Mouse (Mus musculus): ENCODE measurements around the gene Dusp2. TPM values are rescaled to one million over a fixed set of nuclear protein-coding genes. Genes with fewer than 3 reads are reported as not detected.

The Dusp2 gene
- polyA plus RNA-seq, 1 experiment from 2014 or later: 11.6 TPM

GRCm38 (mm10) chr2:127323667-127324066 lies 12.3 kb upstream of the Dusp2 start:
- WGBS: 64% methylated on average over 1 of the region's 1 CpGs
- H3K27me3 ChIP-seq: no peaks in the 10 kb centered on the region
- no peak overlapping the region for H3K9ac ChIP-seq
- H3K4me1 ChIP-seq (replicated peaks): 0 out of 2 replicates have a peak, but pooled peaks cover 4% of the 10 kb centered on the region
- no peak for ATAC-seq (replicated peaks; ENCODE audit: insufficient number of reproducible peaks, insufficient read depth, low FRiP score, low read depth)
- no peaks in the 10 kb centered on the region for H3K9me3 ChIP-seq (replicated peaks)
- no peak overlapping the region for H3K27ac ChIP-seq
- H3K4me2 ChIP-seq: no peak overlapping the region
- no peaks in the 10 kb centered on the region for H3K36me3 ChIP-seq
- H3K4me3 ChIP-seq: no peak overlapping the region

- no peak for ATAC-seq (replicated peaks; ENCODE audit: insufficient number of reproducible peaks, insufficient read depth, low FRiP score, low read depth)
- H3K4me2 ChIP-seq: no peak overlapping the region
- H3K36me3 ChIP-seq: no peaks in the 10 kb centered on the region
- H3K4me3 ChIP-seq: no peak overlapping the region
- peaks cover 12% of the 10 kb centered on the region for H3K4me1 ChIP-seq (replicated peaks)
- H3K9ac ChIP-seq: no peak overlapping the region
- H3K9me3 ChIP-seq (replicated peaks): no peaks in the 10 kb centered on the region
- 54% methylated on average over 7 of the region's 7 CpGs for WGBS
- H3K27me3 ChIP-seq: no peaks in the 10 kb centered on the region
- H3K27ac ChIP-seq: no peak overlapping the region
Measured at GRCm38 (mm10) chr2:127324456-127324855, 11.5 kb upstream of the Dusp2 start.

DNA sequence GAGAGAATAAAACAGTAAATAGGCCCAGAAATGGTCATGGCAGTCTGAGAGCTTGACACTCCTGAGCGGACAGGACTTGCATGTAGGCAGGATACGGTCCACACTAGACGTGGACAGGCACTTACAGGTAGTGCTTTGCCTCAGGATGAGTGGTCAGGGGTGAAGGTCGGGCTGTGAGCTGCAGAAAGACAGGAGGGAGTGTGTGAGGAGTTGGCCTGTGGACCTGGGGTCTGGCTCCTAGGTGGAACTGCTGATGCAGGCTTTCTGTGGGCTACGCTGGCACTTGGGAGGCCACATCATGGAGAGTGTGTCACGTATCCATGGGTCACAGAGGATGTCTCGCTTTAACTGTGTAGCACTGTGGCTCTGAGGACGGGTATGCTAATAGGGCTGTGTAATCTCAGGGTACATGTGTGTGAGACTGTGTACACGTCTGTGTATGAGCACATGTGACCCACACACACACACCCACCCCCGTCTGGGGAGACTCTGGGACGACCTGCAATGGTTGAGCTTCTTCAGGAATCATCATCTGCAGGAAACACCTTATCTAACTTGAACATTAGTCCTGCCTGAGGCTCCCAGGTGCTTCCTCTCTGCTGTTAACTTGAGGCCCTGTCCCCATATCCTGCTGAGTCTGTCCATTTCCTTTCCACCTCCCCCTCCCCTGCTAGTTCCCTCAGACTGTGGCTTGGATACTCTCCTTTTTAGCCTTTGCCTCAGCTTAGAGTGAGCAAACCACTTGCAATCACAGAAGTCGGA lies 7.7 kb upstream of the Dusp2 start:
- Histone ChIP-seq H3K27me3 (no peaks in the 10 kb centered on the region), H3K9me3 (replicated peaks) (no peaks in the 10 kb centered on the region), H3K4me1 (replicated peaks) (peaks cover 20% of the 10 kb centered on the region), H3K27ac (peak overlapping the region; percentile 77), H3K9ac (no peak overlapping the region), H3K36me3 (no peaks in the 10 kb centered on the region), H3K4me3 (no peak overlapping the region), H3K4me2 (no peak overlapping the region)
- ATAC-seq (replicated peaks; ENCODE audit: insufficient number of reproducible peaks, insufficient read depth, low FRiP score, low read depth): peak; percentile 67
- 68% methylated on average over 12 of the region's 12 CpGs for WGBS

GRCm38 (mm10) chr2:127332807-127333570 lies 3.0 kb upstream of the Dusp2 start:
- H3K9ac ChIP-seq: no peak overlapping the region
- H3K27ac ChIP-seq: no peak overlapping the region
- ATAC-seq (replicated peaks; ENCODE audit: insufficient number of reproducible peaks, insufficient read depth, low FRiP score, low read depth): no peak
- H3K27me3 ChIP-seq: peaks cover 14% of the 10 kb centered on the region
- H3K9me3 ChIP-seq (replicated peaks): no peaks in the 10 kb centered on the region
- no peaks in the 10 kb centered on the region for H3K36me3 ChIP-seq
- 70% methylated on average over 14 of the region's 14 CpGs for WGBS
- peaks cover 54% of the 10 kb centered on the region for H3K4me1 ChIP-seq (replicated peaks)
- H3K4me3 ChIP-seq: no peak overlapping the region
- H3K4me2 ChIP-seq: no peak overlapping the region; the same call in 1 of the 2 replicates

GRCm38 (mm10) chr2:127333945-127334603 lies 1.9 kb upstream of the Dusp2 start:
- 41% methylated on average over 5 of the region's 5 CpGs for WGBS
- H3K9me3 ChIP-seq (replicated peaks): no peaks in the 10 kb centered on the region
- H3K27ac ChIP-seq: 0 out of 2 replicates have a peak overlapping the region, but pooled peaks have one; percentile 15
- ATAC-seq (replicated peaks; ENCODE audit: insufficient number of reproducible peaks, insufficient read depth, low FRiP score, low read depth): no peak
- H3K36me3 ChIP-seq: no peaks in the 10 kb centered on the region
- H3K4me3 ChIP-seq: no peak overlapping the region
- H3K4me1 ChIP-seq (replicated peaks): peaks cover 48% of the 10 kb centered on the region
- H3K27me3 ChIP-seq: peaks cover 14% of the 10 kb centered on the region
- peak overlapping the region; percentile 3; the same call in 1 of the 2 replicates for H3K4me2 ChIP-seq
- H3K9ac ChIP-seq: no peak overlapping the region

GRCm38 (mm10) chr2:127335078-127335541 lies 849 bp upstream of the Dusp2 start:
- Histone ChIP-seq H3K27me3 (peaks cover 14% of the 10 kb centered on the region), H3K4me3 (no peak overlapping the region; the same call in 1 of the 2 replicates), H3K9me3 (replicated peaks) (no peaks in the 10 kb centered on the region), H3K9ac (no peak overlapping the region), H3K4me1 (replicated peaks) (peaks cover 38% of the 10 kb centered on the region), H3K4me2 (peak overlapping the region; percentile 93), H3K27ac (peak overlapping the region; percentile 37; the same call in 1 of the 2 replicates), H3K36me3 (no peaks in the 10 kb centered on the region)
- no peak for ATAC-seq (replicated peaks; ENCODE audit: insufficient number of reproducible peaks, insufficient read depth, low FRiP score, low read depth)
- WGBS: 48% methylated on average over 11 of the region's 11 CpGs

DNA sequence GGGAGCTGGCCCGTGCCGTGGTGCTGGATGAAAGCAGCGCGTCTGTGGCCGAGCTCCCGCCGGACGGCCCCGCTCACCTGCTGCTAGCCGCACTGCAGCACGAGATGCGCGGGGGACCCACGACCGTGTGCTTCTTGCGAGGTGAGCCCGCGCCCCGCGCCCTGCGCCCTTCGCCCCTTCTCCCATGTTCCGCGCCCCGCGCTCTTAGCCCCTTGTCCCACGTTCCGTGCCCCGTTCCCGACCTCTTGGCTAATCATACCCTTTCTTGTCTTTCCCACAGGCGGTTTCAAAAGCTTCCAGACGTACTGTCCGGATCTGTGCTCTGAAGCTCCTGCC lies 506 bp downstream of the Dusp2 start:
- peak overlapping the region; percentile 93 for H3K4me2 ChIP-seq
- H3K9ac ChIP-seq: peak overlapping the region; percentile 66
- 2% methylated on average over 33 of the region's 33 CpGs for WGBS
- no peak for ATAC-seq (replicated peaks; ENCODE audit: insufficient number of reproducible peaks, insufficient read depth, low FRiP score, low read depth)
- peaks cover 14% of the 10 kb centered on the region for H3K27me3 ChIP-seq
- H3K4me1 ChIP-seq (replicated peaks): peaks cover 38% of the 10 kb centered on the region
- peak overlapping the region; percentile 61 for H3K4me3 ChIP-seq
- no peaks in the 10 kb centered on the region for H3K9me3 ChIP-seq (replicated peaks)
- H3K36me3 ChIP-seq: no peaks in the 10 kb centered on the region
- peak overlapping the region; percentile 79 for H3K27ac ChIP-seq

- peak overlapping the region; percentile 66 for H3K9ac ChIP-seq
- peak overlapping the region; percentile 79 for H3K27ac ChIP-seq
- WGBS: 36% methylated on average over 5 of the region's 5 CpGs
- H3K27me3 ChIP-seq: peaks cover 14% of the 10 kb centered on the region
- H3K4me3 ChIP-seq: peak overlapping the region; percentile 61
- no peaks in the 10 kb centered on the region for H3K9me3 ChIP-seq (replicated peaks)
- peak overlapping the region; percentile 93 for H3K4me2 ChIP-seq
- H3K4me1 ChIP-seq (replicated peaks): peaks cover 38% of the 10 kb centered on the region
- no peak for ATAC-seq (replicated peaks; ENCODE audit: insufficient number of reproducible peaks, insufficient read depth, low FRiP score, low read depth)
- no peaks in the 10 kb centered on the region for H3K36me3 ChIP-seq
Measured at GRCm38 (mm10) chr2:127336885-127337284, 926 bp downstream of the Dusp2 start.

DNA sequence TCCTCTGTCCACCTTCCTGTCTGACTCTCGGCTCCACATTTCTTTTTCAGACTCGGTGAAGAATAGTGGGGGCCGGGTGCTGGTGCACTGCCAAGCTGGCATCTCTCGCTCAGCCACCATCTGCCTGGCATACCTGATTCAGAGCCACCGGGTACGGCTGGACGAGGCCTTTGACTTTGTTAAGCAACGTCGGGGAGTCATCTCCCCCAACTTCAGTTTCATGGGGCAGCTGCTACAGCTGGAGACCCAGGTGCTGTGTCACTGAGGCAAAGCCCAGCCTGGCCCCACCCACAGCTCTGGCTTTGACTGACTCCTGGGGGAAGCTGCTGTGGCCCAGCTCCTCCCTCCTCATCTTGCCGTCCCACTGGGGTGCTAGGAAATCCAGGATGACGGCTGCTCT lies 1.6 kb downstream of the Dusp2 start:
- H3K27me3 ChIP-seq: peaks cover 14% of the 10 kb centered on the region
- H3K9me3 ChIP-seq (replicated peaks): no peaks in the 10 kb centered on the region
- WGBS: 52% methylated on average over 11 of the region's 11 CpGs
- peak overlapping the region; percentile 61 for H3K4me3 ChIP-seq
- H3K4me2 ChIP-seq: peak overlapping the region; percentile 93
- peak overlapping the region; percentile 66 for H3K9ac ChIP-seq
- ATAC-seq (replicated peaks; ENCODE audit: insufficient number of reproducible peaks, insufficient read depth, low FRiP score, low read depth): no peak
- peak overlapping the region; percentile 79; the same call in 1 of the 2 replicates for H3K27ac ChIP-seq
- H3K4me1 ChIP-seq (replicated peaks): peaks cover 38% of the 10 kb centered on the region
- no peaks in the 10 kb centered on the region for H3K36me3 ChIP-seq

- peaks cover 14% of the 10 kb centered on the region for H3K27me3 ChIP-seq
- no peak for ATAC-seq (replicated peaks; ENCODE audit: insufficient number of reproducible peaks, insufficient read depth, low FRiP score, low read depth)
- WGBS: 61% methylated on average over 7 of the region's 7 CpGs
- no peaks in the 10 kb centered on the region for H3K36me3 ChIP-seq
- H3K27ac ChIP-seq: 0 out of 2 replicates have a peak overlapping the region, but pooled peaks have one; percentile 79
- H3K9ac ChIP-seq: no peak overlapping the region
- H3K9me3 ChIP-seq (replicated peaks): no peaks in the 10 kb centered on the region
- H3K4me1 ChIP-seq (replicated peaks): peaks cover 38% of the 10 kb centered on the region
- H3K4me2 ChIP-seq: peak overlapping the region; percentile 93
- H3K4me3 ChIP-seq: peak overlapping the region; percentile 61
Measured at GRCm38 (mm10) chr2:127338012-127338411, 2.1 kb downstream of the Dusp2 start.

DNA sequence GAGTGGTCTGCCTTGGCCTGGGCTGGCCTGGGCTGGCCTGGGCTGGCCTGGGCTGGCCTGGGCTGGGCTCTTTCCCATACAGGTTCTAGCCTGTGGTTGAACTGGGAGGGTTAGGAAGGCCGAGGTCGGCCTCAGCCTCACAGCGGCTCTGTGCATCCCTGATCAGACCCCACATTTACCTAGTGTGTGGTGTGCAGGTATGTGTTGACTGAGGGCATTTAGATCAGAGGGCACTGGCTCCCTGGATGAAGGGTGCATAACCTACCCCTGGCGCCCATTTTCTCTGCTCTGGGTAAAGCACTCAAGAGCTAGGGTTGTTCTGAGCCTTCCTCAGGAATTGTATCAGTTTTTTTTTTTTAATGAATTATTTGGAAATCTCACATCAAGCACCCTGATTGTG lies 2.5 kb downstream of the Dusp2 start, which contains the start of gene Astl:
Astl (plus strand) TSS at position 224 of the 400 bp plus-strand sequence.
- H3K27me3 ChIP-seq: peaks cover 14% of the 10 kb centered on the region

More for the DNA sequence above, 2.5 kb downstream of the Dusp2 start, which contains the start of gene Astl:
- no peaks in the 10 kb centered on the region for H3K36me3 ChIP-seq
- no peak for ATAC-seq (replicated peaks; ENCODE audit: insufficient number of reproducible peaks, insufficient read depth, low FRiP score, low read depth)
- H3K4me3 ChIP-seq: peak within 1 kb of the TSS; percentile 61
- peak within 1 kb of the TSS; percentile 93 for H3K4me2 ChIP-seq
- peak within 1 kb of the TSS; percentile 66; the same call in 1 of the 2 replicates for H3K9ac ChIP-seq
- WGBS: 61% methylated on average over 4 of the region's 4 CpGs
- no peaks in the 10 kb centered on the region for H3K9me3 ChIP-seq (replicated peaks)
- H3K27ac ChIP-seq: 0 out of 2 replicates have a peak within 1 kb of the TSS, but pooled peaks have one; percentile 79
- H3K4me1 ChIP-seq (replicated peaks): peaks cover 35% of the 10 kb centered on the region
